Mouse (Mus musculus) kidney, embryonic 15.5 days (tissue): Measurements from ENCODE around the gene Cdh15. TPM values are rescaled to one million over a fixed set of nuclear protein-coding genes. Genes with fewer than 3 reads are reported as not detected.

Source experiments
- ATAC-seq: fragments of 200-750 bp; cut with Nextera tagmentation; replicated peaks from 2 replicates; pipeline ENCODE4 v1.8.0; 2017; ENCODE audit warnings: moderate TSS enrichment; ENCODE audit not compliant: low FRiP score
- H3K27ac ChIP-seq: fragments of 300-500 bp; sonication (generic); 2 replicates; pipeline ENCODE4 v1.5.1; 2015; ENCODE audit warnings: mild to moderate bottlenecking, inconsistent platforms
- H3K27me3 ChIP-seq: fragments of 300-500 bp; sonication (generic); 2 replicates; pipeline ENCODE4 v1.6.1; 2015; ENCODE audit warnings: inconsistent platforms
- H3K36me3 ChIP-seq: fragments of 300-500 bp; sonication (generic); 2 replicates; pipeline ENCODE4 v1.6.1; 2015; ENCODE audit warnings: inconsistent platforms
- H3K4me1 ChIP-seq: fragments of 300-500 bp; sonication (generic); 2 replicates; pipeline ENCODE4 v1.6.1; 2015; ENCODE audit warnings: inconsistent platforms
- H3K4me2 ChIP-seq: fragments of 300-500 bp; sonication (generic); 2 replicates; pipeline ENCODE4 v1.6.1; 2015; ENCODE audit warnings: moderate library complexity, mild to moderate bottlenecking, inconsistent platforms
- H3K4me3 ChIP-seq: fragments of 300-500 bp; sonication (generic); replicated peaks from 2 replicates; pipeline ENCODE4 v1.5.1; 2015; ENCODE audit warnings: mild to moderate bottlenecking, inconsistent platforms
- H3K9ac ChIP-seq: fragments of 300-500 bp; sonication (generic); 2 replicates; pipeline ENCODE4 v1.6.1; 2015; ENCODE audit warnings: mild to moderate bottlenecking, inconsistent platforms
- H3K9me3 ChIP-seq: fragments of 300-500 bp; sonication (generic); replicated peaks from 2 replicates; pipeline ENCODE4 v1.6.1; 2016; ENCODE audit warnings: inconsistent platforms
- WGBS: fragments of 180-500 bp; shearing (Covaris S2); methylation state at CpG from one replicate; pipeline ENCODE4 v1.1.7; 2015; ENCODE audit warnings: mixed read lengths; 5-methylcytosine and 5-hydroxymethylcytosine counted together
- polyA plus RNA-seq: library from polyadenylated mRNA; unstranded; fragments of >200 nt; fragmentation: Nextera tagmentation; extraction: Ambion mirVana; gene quantifications from 2 replicates; pipeline ENCODE4 v1.2.1, GENCODE M21; 2015

The Cdh15 gene
- polyA plus RNA-seq, 1 experiment from 2014 or later, result 2.3 TPM

GRCm38 (mm10) chr8:122845662-122846061 lies 2.1 kb upstream of the Cdh15 start:
- no peak overlapping the region for H3K9ac ChIP-seq
- WGBS, result 62% methylated on average over 4 of the region's 4 CpGs

GRCm38 (mm10) chr8:122849152-122849910 lies 1.6 kb downstream of the Cdh15 start:
- Histone ChIP-seq H3K4me3 (no peak overlapping the region), H3K27me3 (peaks cover 3% of the 10 kb centered on the region; the same call in 1 of the 2 replicates), H3K9ac (no peak overlapping the region), H3K27ac (no peak overlapping the region), H3K9me3 (no peaks in the 10 kb centered on the region), H3K4me2 (no peak overlapping the region), H3K4me1 (peaks cover 31% of the 10 kb centered on the region), H3K36me3 (no peaks in the 10 kb centered on the region)
- WGBS, result 58% methylated on average over 9 of the region's 11 CpGs
- no peak for ATAC-seq

More at GRCm38 (mm10) chr8:122845662-122846061, 2.1 kb upstream of the Cdh15 start:
- Histone ChIP-seq H3K4me2 (no peak overlapping the region), H3K4me3 (no peak overlapping the region), H3K27ac (no peak overlapping the region), H3K4me1 (peaks cover 22% of the 10 kb centered on the region), H3K9me3 (no peaks in the 10 kb centered on the region), H3K27me3 (peaks cover 3% of the 10 kb centered on the region; the same call in 1 of the 2 replicates), H3K36me3 (no peaks in the 10 kb centered on the region)
- ATAC-seq, result no peak; the same call in 1 of the 2 replicates

GRCm38 (mm10) chr8:122850641-122851240 lies 3.0 kb downstream of the Cdh15 start:
- H3K9ac ChIP-seq, result no peak overlapping the region
- no peak overlapping the region for H3K27ac ChIP-seq
- H3K27me3 ChIP-seq, result peaks cover 3% of the 10 kb centered on the region; the same call in 1 of the 2 replicates
- H3K4me3 ChIP-seq, result no peak overlapping the region
- WGBS, result 71% methylated on average over 3 of the region's 3 CpGs
- ATAC-seq, result no peak
- peaks cover 29% of the 10 kb centered on the region for H3K4me1 ChIP-seq
- no peak overlapping the region for H3K4me2 ChIP-seq
- no peaks in the 10 kb centered on the region for H3K36me3 ChIP-seq
- H3K9me3 ChIP-seq, result no peaks in the 10 kb centered on the region

GRCm38 (mm10) chr8:122851692-122852545 lies 4.2 kb downstream of the Cdh15 start:
- peaks cover 27% of the 10 kb centered on the region for H3K4me1 ChIP-seq
- 86% methylated on average over 12 of the region's 12 CpGs for WGBS
- H3K4me3 ChIP-seq, result no peak overlapping the region
- peaks cover 3% of the 10 kb centered on the region; the same call in 1 of the 2 replicates for H3K27me3 ChIP-seq
- no peaks in the 10 kb centered on the region for H3K9me3 ChIP-seq
- H3K9ac ChIP-seq, result no peak overlapping the region
- no peaks in the 10 kb centered on the region for H3K36me3 ChIP-seq
- no peak overlapping the region for H3K4me2 ChIP-seq
- ATAC-seq, result no peak
- no peak overlapping the region for H3K27ac ChIP-seq

GRCm38 (mm10) chr8:122852546-122852905 lies 4.8 kb downstream of the Cdh15 start:
- no peak overlapping the region for H3K9ac ChIP-seq
- H3K36me3 ChIP-seq, result no peaks in the 10 kb centered on the region
- WGBS, result 11% methylated on average over 1 of the region's 1 CpGs
- peaks cover 3% of the 10 kb centered on the region; the same call in 1 of the 2 replicates for H3K27me3 ChIP-seq
- no peak overlapping the region for H3K4me2 ChIP-seq
- no peak for ATAC-seq
- H3K4me1 ChIP-seq, result peaks cover 27% of the 10 kb centered on the region
- no peak overlapping the region for H3K4me3 ChIP-seq
- H3K9me3 ChIP-seq, result no peaks in the 10 kb centered on the region
- H3K27ac ChIP-seq, result no peak overlapping the region

GRCm38 (mm10) chr8:122853340-122853771 lies 5.6 kb downstream of the Cdh15 start:
- Histone ChIP-seq H3K36me3 (no peaks in the 10 kb centered on the region), H3K27me3 (peaks cover 3% of the 10 kb centered on the region; the same call in 1 of the 2 replicates), H3K9ac (no peak overlapping the region), H3K4me3 (no peak overlapping the region), H3K9me3 (no peaks in the 10 kb centered on the region), H3K4me2 (0 out of 2 replicates have a peak overlapping the region, but pooled peaks have one; percentile 3), H3K27ac (no peak overlapping the region), H3K4me1 (peaks cover 20% of the 10 kb centered on the region)
- 27% methylated on average over 11 of the region's 11 CpGs for WGBS
- 0 out of 2 replicates have a peak, but pooled peaks have one; percentile 23 for ATAC-seq

GRCm38 (mm10) chr8:122854388-122854787 lies 6.6 kb downstream of the Cdh15 start:
- ATAC-seq, result no peak
- WGBS, result 85% methylated on average over 7 of the region's 7 CpGs
- no peaks in the 10 kb centered on the region for H3K36me3 ChIP-seq
- H3K9me3 ChIP-seq, result no peaks in the 10 kb centered on the region
- H3K9ac ChIP-seq, result no peak overlapping the region
- no peak overlapping the region for H3K4me2 ChIP-seq
- H3K4me1 ChIP-seq, result peaks cover 12% of the 10 kb centered on the region
- H3K27ac ChIP-seq, result no peak overlapping the region
- no peak overlapping the region for H3K4me3 ChIP-seq
- H3K27me3 ChIP-seq, result no peaks in the 10 kb centered on the region

- ATAC-seq, result no peak
- Histone ChIP-seq H3K4me1 (peaks cover 9% of the 10 kb centered on the region; the same call in 1 of the 2 replicates), H3K9me3 (no peaks in the 10 kb centered on the region), H3K27me3 (no peaks in the 10 kb centered on the region), H3K4me3 (no peak overlapping the region), H3K4me2 (no peak overlapping the region), H3K9ac (no peak overlapping the region), H3K36me3 (no peaks in the 10 kb centered on the region), H3K27ac (no peak overlapping the region)
- WGBS, result 79% methylated on average over 4 of the region's 4 CpGs
Observed at GRCm38 (mm10) chr8:122855123-122855522, 7.4 kb downstream of the Cdh15 start.

- WGBS, result 80% methylated on average over 8 of the region's 8 CpGs
- Histone ChIP-seq H3K4me1 (peaks cover 9% of the 10 kb centered on the region; the same call in 1 of the 2 replicates), H3K27me3 (no peaks in the 10 kb centered on the region), H3K4me3 (no peak overlapping the region), H3K9me3 (no peaks in the 10 kb centered on the region), H3K27ac (no peak overlapping the region), H3K4me2 (no peak overlapping the region), H3K36me3 (no peaks in the 10 kb centered on the region), H3K9ac (no peak overlapping the region)
- ATAC-seq, result no peak
Observed at GRCm38 (mm10) chr8:122856288-122856687, 8.5 kb downstream of the Cdh15 start.

- H3K27me3 ChIP-seq, result no peaks in the 10 kb centered on the region
- ATAC-seq, result no peak
- H3K9ac ChIP-seq, result no peak overlapping the region
- H3K4me3 ChIP-seq, result no peak overlapping the region
- no peak overlapping the region for H3K27ac ChIP-seq
- WGBS, result 61% methylated on average over 13 of the region's 13 CpGs
- H3K4me1 ChIP-seq, result peaks cover 7% of the 10 kb centered on the region
- H3K9me3 ChIP-seq, result 0 out of 2 replicates have a peak, but pooled peaks cover 3% of the 10 kb centered on the region
- no peaks in the 10 kb centered on the region for H3K36me3 ChIP-seq
- H3K4me2 ChIP-seq, result no peak overlapping the region
Observed at GRCm38 (mm10) chr8:122859843-122860242, 12.1 kb downstream of the Cdh15 start.

- 0 out of 2 replicates have a peak, but pooled peaks have one; percentile 16 for ATAC-seq
- Histone ChIP-seq H3K36me3 (no peaks in the 10 kb centered on the region), H3K4me2 (peak overlapping the region; percentile 57), H3K4me1 (peaks cover 10% of the 10 kb centered on the region), H3K27me3 (no peaks in the 10 kb centered on the region), H3K9ac (no peak overlapping the region; the same call in 1 of the 2 replicates), H3K9me3 (peaks cover 7% of the 10 kb centered on the region; the same call in 1 of the 2 replicates), H3K27ac (no peak overlapping the region), H3K4me3 (peak overlapping the region; percentile 30)
- WGBS, result 52% methylated on average over 26 of the region's 26 CpGs
Observed at GRCm38 (mm10) chr8:122864719-122865129, 17.0 kb downstream of the Cdh15 start.
